Mouse (Mus musculus): ENCODE measurements at regions not wholly inside any gene's neighbourhood (a gene's known extent, or its start where the extent isn't known, plus 50 kb on each side); places are given as distances from the start of the nearest gene placed in this dataset.
A peak's percentile ranks its signal among the peaks of the same experiment; 100 is the strongest.
"Not testable (repeated sequence)": the region's sequence is repeated elsewhere in the genome, so short reads cannot be mapped to it uniquely, and the experiment has no call there.

DNA sequence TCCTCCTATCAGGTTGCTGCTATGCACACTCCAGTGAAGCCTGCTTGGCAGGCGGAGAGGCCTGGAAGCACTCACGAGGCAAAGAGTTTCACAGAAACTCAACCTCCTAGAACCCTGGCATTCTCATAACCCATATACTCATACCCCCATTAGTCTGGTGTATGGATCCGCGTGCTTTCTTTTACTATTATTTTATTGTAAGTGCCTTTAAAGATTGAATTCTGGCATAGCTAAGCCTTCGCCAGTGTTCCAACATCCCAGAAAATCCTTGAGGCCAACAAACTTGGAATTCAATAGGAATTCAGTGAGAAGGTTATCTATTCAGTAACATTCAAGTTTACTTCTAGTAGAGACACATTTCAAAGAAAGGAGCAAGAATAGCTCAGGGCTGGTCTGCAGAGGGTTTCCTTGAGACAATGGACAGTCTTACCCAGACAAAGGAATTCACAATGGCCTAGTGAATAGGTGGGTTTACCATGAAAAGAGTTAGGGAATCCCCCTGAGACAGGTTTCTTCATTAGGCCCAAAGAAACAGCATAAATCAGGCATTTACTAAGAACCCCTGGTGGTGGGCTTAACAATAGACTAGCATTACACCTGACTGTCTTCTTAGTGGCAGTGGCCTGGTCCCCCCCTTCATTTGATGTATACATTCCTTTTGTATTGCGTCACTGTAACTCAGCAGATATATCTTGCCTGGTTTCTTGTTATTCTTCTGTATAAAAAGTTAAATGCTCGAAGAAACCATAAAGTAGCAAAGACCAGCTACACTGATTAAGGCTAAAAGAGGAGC lies 80.8 kb upstream of the Gm15446 start:
- DNase-seq = not testable (repeated sequence)

DNA sequence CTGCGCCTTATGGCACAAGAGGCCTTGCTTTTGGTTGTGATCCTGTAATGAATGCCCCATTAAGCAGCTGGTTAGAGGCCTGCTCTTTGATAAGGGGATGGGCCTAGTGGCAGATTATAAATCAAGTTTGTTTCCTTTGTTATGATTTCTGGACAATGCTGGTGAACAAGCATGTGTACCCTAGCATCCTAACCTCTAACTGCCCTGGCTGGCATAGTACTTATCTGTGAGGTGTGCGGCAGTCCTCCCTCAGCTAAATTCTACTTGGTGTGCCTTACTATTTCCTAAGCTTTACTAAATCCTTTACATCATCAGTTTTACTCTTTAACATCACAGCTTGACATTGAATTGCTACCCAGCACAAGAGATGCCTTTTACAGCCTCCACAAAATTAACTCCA lies 79.0 kb upstream of the Gm15446 start:
- not testable (repeated sequence) for DNase-seq

DNA sequence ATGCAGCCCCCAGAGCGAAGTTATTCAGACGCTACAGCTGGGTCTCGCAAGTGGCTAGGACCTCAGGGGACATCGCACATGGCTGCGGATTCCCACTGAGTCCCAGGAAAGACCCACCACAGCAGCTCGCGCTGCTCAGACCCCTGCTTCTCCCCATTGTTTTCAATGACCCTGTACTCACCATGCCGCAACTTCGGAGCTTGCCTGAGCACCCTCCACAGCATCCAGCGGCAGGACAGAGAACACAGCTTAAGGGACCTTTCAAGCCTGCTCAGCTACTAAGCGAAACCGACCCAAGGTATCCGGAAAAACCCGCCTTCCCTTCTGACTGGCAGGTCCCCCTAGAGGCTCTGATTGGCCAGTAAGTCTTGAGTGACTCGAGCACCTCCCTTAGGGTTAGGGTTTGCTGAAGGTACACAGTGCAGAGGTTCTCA lies 78.4 kb upstream of the Gm15446 start:
- no peak for DNase-seq

GRCm38 (mm10) chr5:109851225-109851624 lies 72.0 kb upstream of the Gm15446 start:
- DNase-seq = not testable (repeated sequence)

GRCm38 (mm10) chr5:109860402-109860801 lies 62.8 kb upstream of the Gm15446 start:
- no peak for DNase-seq

DNA sequence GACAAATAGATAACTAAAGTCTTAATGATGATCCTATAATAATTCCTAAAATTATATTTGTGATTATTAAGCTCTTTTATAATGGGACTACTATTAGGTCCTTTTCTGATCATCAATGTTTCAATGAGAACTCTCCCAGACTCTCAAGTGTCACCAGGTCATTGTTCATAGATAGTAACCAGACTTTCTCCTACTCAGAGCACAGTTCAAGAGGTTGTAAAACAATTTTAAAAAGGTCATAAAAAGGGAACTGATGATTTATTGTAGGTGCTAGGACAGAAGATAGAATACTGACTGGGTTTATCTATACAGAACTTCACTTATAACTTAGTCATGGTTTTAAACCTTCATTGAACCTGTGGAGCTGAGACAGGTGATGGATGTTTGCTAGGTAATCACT lies 58.7 kb upstream of the Gm15446 start:
- DNase-seq = not testable (repeated sequence)

GRCm38 (mm10) chr5:109865628-109866027 lies 57.6 kb upstream of the Gm15446 start:
- no peak for DNase-seq

GRCm38 (mm10) chr5:109866337-109867126 lies 56.7 kb upstream of the Gm15446 start:
- DNase-seq = peak; percentile 75

DNA sequence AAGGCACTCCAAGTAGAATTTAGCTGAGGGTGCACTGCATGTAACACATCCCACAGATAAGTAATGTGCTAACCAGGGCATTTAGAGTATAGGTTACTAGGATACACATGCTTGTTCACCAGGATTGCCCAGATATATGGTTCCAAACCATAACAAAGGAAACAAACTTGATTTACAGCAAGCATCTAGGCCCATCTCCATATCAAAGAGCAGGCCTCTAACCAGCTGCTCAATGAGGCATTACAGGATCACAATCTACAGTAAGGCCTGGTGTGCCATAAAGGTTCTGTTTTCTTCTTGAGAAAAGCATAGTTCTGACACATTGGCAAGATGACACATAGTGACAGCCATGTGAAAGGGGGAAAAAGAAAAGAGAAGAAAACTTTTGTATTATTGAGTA lies 56.0 kb upstream of the Gm15446 start:
- not testable (repeated sequence) for DNase-seq

All from right cerebral cortex, postnatal 14 days (tissue).